Mouse (Mus musculus) embryonic facial prominence, embryonic 14.5 days (tissue): ENCODE results near the gene Adprm. TPM values are rescaled to one million over a fixed set of nuclear protein-coding genes. Genes with fewer than 3 reads are reported as not detected.

Experiments used
- ATAC-seq: fragments of 200-750 bp; cut with Nextera tagmentation; 2 replicates; pipeline ENCODE4 v1.8.0; 2017; ENCODE audit warnings: low read depth, moderate number of reproducible peaks, moderate TSS enrichment
- DNase-seq: peaks from one replicate; pipeline ENCODE4 v3.0.0-alpha.2; 2015; ENCODE audit warnings: low spot score
- H3K27ac ChIP-seq: fragments of 300-500 bp; sonication (generic); replicated peaks from 2 replicates; pipeline ENCODE4 v1.5.1; 2014; ENCODE audit warnings: low read depth, mild to moderate bottlenecking, low read length, moderate library complexity
- H3K27me3 ChIP-seq: fragments of 300-500 bp; sonication (generic); replicated peaks from 2 replicates; pipeline ENCODE4 v1.6.1; 2014; ENCODE audit warnings: low read length; ENCODE audit not compliant: control insufficient read depth, insufficient read depth
- H3K36me3 ChIP-seq: fragments of 300-500 bp; sonication (generic); 2 replicates; pipeline ENCODE4 v1.6.1; 2014; ENCODE audit warnings: low read length, mixed read lengths; ENCODE audit not compliant: control insufficient read depth, insufficient read depth
- H3K4me1 ChIP-seq: fragments of 300-500 bp; sonication (generic); 2 replicates; pipeline ENCODE4 v1.6.1; 2014; ENCODE audit warnings: antibody characterized with exemption, low read length; ENCODE audit not compliant: control insufficient read depth, insufficient read depth
- H3K4me2 ChIP-seq: fragments of 300-500 bp; sonication (generic); 2 replicates; pipeline ENCODE4 v1.6.1; 2014; ENCODE audit warnings: low read depth, mild to moderate bottlenecking, low read length, moderate library complexity, mixed read lengths
- H3K4me3 ChIP-seq: fragments of 300-500 bp; sonication (generic); 2 replicates; pipeline ENCODE4 v1.5.1; 2014; ENCODE audit warnings: low read depth, mild to moderate bottlenecking, low read length
- H3K9ac ChIP-seq: fragments of 300-500 bp; sonication (generic); 2 replicates; pipeline ENCODE4 v1.6.1; 2014; ENCODE audit warnings: low read depth, mild to moderate bottlenecking, low read length, moderate library complexity, mixed read lengths
- H3K9me3 ChIP-seq: fragments of 300-500 bp; sonication (generic); 2 replicates; pipeline ENCODE4 v1.6.1; 2016; ENCODE audit warnings: low read length; ENCODE audit not compliant: control insufficient read depth
- WGBS: fragments of 180-500 bp; shearing (Covaris S2); extraction: QIAGEN DNeasy Blood & Tissue Kit; methylation state at CpG from one replicate; pipeline ENCODE4 v1.1.7; 2014; 5-methylcytosine and 5-hydroxymethylcytosine counted together
- polyA plus RNA-seq: library from polyadenylated mRNA; unstranded; fragments of >200 nt; fragmentation: Nextera tagmentation; extraction: Ambion mirVana; gene quantifications from 2 replicates; pipeline ENCODE4 v1.2.1, GENCODE M21; 2014

The Adprm gene
- polyA plus RNA-seq, 1 experiment from 2014 or later: 30.4 TPM

DNA sequence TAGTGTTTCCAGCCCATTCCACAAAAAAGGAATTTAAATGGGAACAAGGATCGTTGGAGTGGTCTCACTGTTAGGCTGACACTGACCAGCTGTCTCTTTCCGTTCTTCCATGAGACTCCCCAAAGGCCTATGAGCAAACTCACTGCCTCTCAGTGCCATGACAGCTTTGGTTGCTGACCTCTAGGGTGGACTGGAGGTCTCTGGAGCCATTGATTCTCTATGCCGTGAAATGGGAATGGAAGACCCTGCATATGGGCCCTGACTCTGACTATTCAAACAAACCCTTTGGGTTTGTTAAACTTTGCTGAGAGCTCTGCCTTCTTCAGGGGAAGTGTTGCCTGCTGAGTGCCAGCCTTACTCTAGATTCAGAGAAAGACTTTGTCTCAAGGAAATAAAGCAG is 15.3 kb upstream of the Adprm start:
- H3K4me2 ChIP-seq: no peak overlapping the region
- no peaks in the 10 kb centered on the region for H3K27me3 ChIP-seq
- no peak overlapping the region for H3K4me3 ChIP-seq
- WGBS: 88% methylated on average over 3 of the region's 3 CpGs
- no peak overlapping the region for H3K9ac ChIP-seq
- peaks cover 35% of the 10 kb centered on the region for H3K36me3 ChIP-seq
- no peak overlapping the region for H3K27ac ChIP-seq
- no peak for DNase-seq
- H3K9me3 ChIP-seq: no peaks in the 10 kb centered on the region
- no peaks in the 10 kb centered on the region for H3K4me1 ChIP-seq
- ATAC-seq: no peak

DNA sequence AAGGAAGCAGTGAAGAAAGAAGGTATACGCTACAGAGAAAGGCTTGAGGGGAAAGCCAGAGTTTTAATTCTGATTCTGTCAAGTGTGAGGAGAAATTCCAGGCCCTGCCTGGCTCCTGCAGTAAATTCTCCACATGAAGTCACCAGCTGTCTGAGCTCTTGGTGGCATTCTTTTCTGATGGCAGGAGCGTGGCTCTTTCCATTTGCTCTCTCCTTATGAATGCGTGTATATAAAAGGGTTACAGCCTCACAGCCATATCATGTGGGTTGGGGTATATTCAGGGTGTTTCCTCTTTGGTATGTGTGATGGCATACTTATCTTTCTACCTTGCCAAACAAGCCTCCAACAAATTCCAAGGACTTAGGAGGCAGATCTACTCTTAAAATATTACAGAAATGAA is 10.3 kb upstream of the Adprm start:
- no peak for DNase-seq
- Histone ChIP-seq H3K9me3 (no peaks in the 10 kb centered on the region), H3K27me3 (no peaks in the 10 kb centered on the region), H3K27ac (no peak overlapping the region), H3K4me3 (no peak overlapping the region), H3K9ac (no peak overlapping the region), H3K36me3 (peaks cover 79% of the 10 kb centered on the region), H3K4me2 (no peak overlapping the region), H3K4me1 (no peaks in the 10 kb centered on the region)
- peak; percentile 47; the same call in 1 of the 2 replicates for ATAC-seq
- 88% methylated on average over 3 of the region's 3 CpGs for WGBS

- no peak for ATAC-seq
These were observed 8.9 kb upstream of the Adprm start for GRCm38 (mm10) chr11:67061311-67061710.

GRCm38 (mm10) chr11:67054754-67055365 is 2.5 kb upstream of the Adprm start:
- Histone ChIP-seq H3K9ac (no peak overlapping the region), H3K9me3 (no peaks in the 10 kb centered on the region), H3K27ac (no peak overlapping the region), H3K27me3 (no peaks in the 10 kb centered on the region), H3K36me3 (peaks cover 54% of the 10 kb centered on the region), H3K4me3 (no peak overlapping the region), H3K4me2 (no peak overlapping the region), H3K4me1 (peaks cover 12% of the 10 kb centered on the region)
- WGBS: 90% methylated on average over 8 of the region's 8 CpGs
- ATAC-seq: no peak
- DNase-seq: no peak

More at GRCm38 (mm10) chr11:67061311-67061710, 8.9 kb upstream of the Adprm start:
- no peak for DNase-seq
- 90% methylated on average over 2 of the region's 2 CpGs for WGBS
- Histone ChIP-seq H3K9me3 (no peaks in the 10 kb centered on the region), H3K4me3 (no peak overlapping the region), H3K27me3 (no peaks in the 10 kb centered on the region), H3K4me2 (no peak overlapping the region), H3K4me1 (no peaks in the 10 kb centered on the region), H3K27ac (no peak overlapping the region), H3K36me3 (peaks cover 90% of the 10 kb centered on the region), H3K9ac (no peak overlapping the region)

DNA sequence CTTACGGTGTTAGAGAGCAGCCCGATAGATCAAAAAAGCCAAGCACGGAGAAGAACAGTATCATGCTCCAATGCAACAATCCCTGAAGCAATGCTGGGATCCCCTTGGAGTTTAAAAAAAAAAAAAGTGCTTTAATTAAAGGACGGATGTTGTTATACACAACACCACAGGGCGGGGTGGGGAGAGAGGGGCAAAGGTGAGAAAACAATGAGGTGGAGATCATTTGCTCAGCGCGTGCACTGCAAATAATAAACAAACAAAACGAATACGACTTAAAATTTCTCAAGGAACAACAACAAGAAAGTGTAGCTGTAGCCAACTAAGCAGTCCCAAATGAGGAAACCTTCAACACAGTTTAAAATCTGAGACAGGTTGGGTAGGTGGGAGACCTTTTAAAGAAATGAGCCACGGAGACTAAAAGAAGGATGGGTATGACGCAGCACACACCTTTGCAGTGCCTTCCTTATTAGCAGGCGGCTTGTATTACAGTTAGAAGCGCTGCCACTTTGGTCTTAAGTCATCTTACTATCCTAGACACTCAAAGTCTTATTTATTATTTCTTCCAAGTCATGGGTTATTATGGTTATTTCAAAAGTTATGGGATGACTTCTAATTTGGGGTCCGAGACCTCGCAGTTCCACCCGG is 596 bp downstream of the Adprm start:
- no peaks in the 10 kb centered on the region for H3K27me3 ChIP-seq
- 5% methylated on average over 16 of the region's 16 CpGs for WGBS
- H3K27ac ChIP-seq: peak overlapping the region; percentile 81
- ATAC-seq: peak; percentile 17; the same call in 1 of the 2 replicates
- peak overlapping the region; percentile 99 for H3K4me3 ChIP-seq
- peak overlapping the region; percentile 87 for H3K9ac ChIP-seq
- H3K36me3 ChIP-seq: peaks cover 30% of the 10 kb centered on the region
- H3K4me2 ChIP-seq: peak overlapping the region; percentile 69
- H3K9me3 ChIP-seq: no peaks in the 10 kb centered on the region
- peaks cover 12% of the 10 kb centered on the region for H3K4me1 ChIP-seq
- peak; percentile 28 for DNase-seq

DNA sequence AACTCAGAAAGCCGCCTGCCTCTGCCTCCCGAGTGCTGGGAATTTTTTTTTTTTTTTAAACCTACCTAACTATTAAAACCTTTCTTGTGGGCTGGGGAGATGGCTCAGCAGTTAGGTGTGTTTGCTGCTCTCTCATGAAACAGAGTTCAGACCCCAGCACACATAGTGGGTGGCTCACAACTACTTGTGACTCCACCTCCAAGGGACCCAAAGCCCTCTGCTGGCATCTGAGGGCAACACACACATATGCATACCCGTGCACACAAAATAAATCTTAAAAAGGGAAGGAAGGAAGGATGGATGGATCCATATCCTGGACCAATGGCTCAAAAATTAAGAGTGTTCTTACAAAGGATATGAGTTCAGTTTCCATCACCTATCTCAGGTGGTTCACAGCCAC is 3.1 kb downstream of the Adprm start:
- ATAC-seq: no peak
- Histone ChIP-seq H3K4me3 (no peak overlapping the region), H3K4me1 (peaks cover 12% of the 10 kb centered on the region), H3K27me3 (no peaks in the 10 kb centered on the region), H3K9me3 (no peaks in the 10 kb centered on the region), H3K27ac (no peak overlapping the region), H3K9ac (no peak overlapping the region), H3K4me2 (no peak overlapping the region), H3K36me3 (peaks cover 13% of the 10 kb centered on the region; the same call in 1 of the 2 replicates)
- WGBS: 89% methylated on average over 3 of the region's 3 CpGs
- DNase-seq: no peak

- H3K27ac ChIP-seq: no peak overlapping the region
- H3K9me3 ChIP-seq: no peaks in the 10 kb centered on the region
- WGBS: 89% methylated on average over 8 of the region's 8 CpGs
- peaks cover 9% of the 10 kb centered on the region for H3K4me1 ChIP-seq
- no peak overlapping the region for H3K9ac ChIP-seq
- H3K27me3 ChIP-seq: no peaks in the 10 kb centered on the region
- ATAC-seq (no peak), DNase-seq (no peak)
- H3K4me2 ChIP-seq: no peak overlapping the region
- H3K4me3 ChIP-seq: no peak overlapping the region
- peaks cover 13% of the 10 kb centered on the region; the same call in 1 of the 2 replicates for H3K36me3 ChIP-seq
These were observed 3.9 kb downstream of the Adprm start for GRCm38 (mm10) chr11:67048496-67048895.

- H3K27me3 ChIP-seq: no peaks in the 10 kb centered on the region
- H3K9me3 ChIP-seq: no peaks in the 10 kb centered on the region
- no peak for ATAC-seq
These were observed 5.2 kb downstream of the Adprm start for GRCm38 (mm10) chr11:67047199-67047598.

DNA sequence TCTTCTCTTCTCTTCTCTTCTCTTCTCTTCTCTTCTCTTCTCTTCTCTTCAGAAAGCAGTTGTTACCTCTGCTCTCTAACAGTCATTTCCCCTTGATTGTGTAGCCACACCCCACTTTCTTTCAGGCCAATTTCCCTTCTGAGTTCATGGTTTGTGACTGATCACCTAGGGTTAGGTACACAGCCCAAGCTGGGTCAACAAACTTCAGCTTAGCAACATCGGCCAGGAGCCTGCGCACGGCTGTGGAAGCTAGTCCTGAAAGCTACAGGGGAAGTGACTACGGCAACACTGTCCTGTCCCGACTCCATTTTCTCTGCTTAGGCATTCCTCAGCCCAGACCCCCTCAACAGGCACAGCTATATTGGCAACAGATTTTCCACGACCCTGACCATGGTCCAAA is 7.4 kb downstream of the Adprm start:
- H3K36me3 ChIP-seq: peaks cover 32% of the 10 kb centered on the region
- no peak overlapping the region for H3K4me2 ChIP-seq
- WGBS: 69% methylated on average over 6 of the region's 6 CpGs
- H3K27me3 ChIP-seq: no peaks in the 10 kb centered on the region
- no peak overlapping the region for H3K4me3 ChIP-seq
- no peak for ATAC-seq
- 0 out of 2 replicates have a peak, but pooled peaks cover 3% of the 10 kb centered on the region for H3K9me3 ChIP-seq
- no peak overlapping the region for H3K9ac ChIP-seq
- no peak overlapping the region for H3K27ac ChIP-seq
- no peaks in the 10 kb centered on the region for H3K4me1 ChIP-seq
- no peak for DNase-seq

More at GRCm38 (mm10) chr11:67047199-67047598, 5.2 kb downstream of the Adprm start:
- DNase-seq: no peak
- Histone ChIP-seq H3K36me3 (peaks cover 13% of the 10 kb centered on the region; the same call in 1 of the 2 replicates), H3K4me1 (0 out of 2 replicates have a peak, but pooled peaks cover 3% of the 10 kb centered on the region), H3K9ac (no peak overlapping the region), H3K4me2 (no peak overlapping the region), H3K27ac (no peak overlapping the region), H3K4me3 (no peak overlapping the region)
- WGBS: 84% methylated on average over 5 of the region's 5 CpGs
